In the genomic region with DNA sequence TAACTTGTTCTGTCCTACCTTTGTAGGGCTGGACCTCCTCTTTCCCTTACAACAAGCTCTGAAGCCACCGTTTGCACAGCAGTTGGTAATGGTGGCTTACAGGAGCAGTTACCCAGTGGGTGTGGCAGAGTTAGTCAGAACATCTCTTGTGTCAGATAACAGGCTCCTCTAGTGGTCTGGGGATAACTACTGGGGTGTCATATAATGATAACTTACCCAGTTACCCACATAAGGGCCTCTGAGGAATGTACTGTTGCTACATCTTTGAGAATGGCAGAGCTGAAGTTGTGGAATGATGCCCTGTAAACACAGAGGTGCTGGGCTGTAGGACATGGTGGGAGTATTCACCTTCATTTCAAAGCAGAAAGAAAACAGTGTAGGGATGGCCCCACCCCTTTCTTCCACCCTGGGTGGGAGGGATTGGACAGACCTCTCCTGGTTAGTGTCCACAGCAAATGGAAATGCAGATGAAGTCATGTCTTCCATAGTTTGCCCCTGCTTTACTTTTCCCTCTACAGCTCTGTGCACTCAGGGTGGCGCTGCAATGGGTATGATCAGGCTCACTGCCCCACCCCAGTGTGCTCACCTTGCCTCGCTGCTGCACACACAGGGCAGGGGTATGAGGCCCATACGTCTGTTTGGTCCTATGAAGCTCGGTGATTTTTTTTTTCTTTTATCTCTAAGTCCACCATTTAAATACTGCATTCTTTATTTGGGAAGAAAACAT, we compare ENCODE assay signal across 8 mouse cellular contexts. TPM values are rescaled to one million over a fixed set of nuclear protein-coding genes. Genes with fewer than 3 reads are reported as not detected.
DNase-seq lines count a peak whose midpoint lies in the region; ATAC-seq lines count a peak whose summit lies in the region.

No protein-coding gene starts in this region.

- no peaks in the 10 kb centered on the region for H3K36me3 ChIP-seq in heart, embryonic 11.5 days (ENCODE audit: control insufficient read depth, insufficient read depth, low read length)
- peaks cover 20% of the 10 kb centered on the region for H3K36me3 ChIP-seq in hindbrain, embryonic 13.5 days
- H3K36me3 ChIP-seq in midbrain, embryonic 10.5 days: peaks cover 17% of the 10 kb centered on the region

- peak overlapping the region; percentile 79 for H3K4me2 ChIP-seq in heart, embryonic 11.5 days
- peak overlapping the region; percentile 58 for H3K4me2 ChIP-seq in hindbrain, embryonic 13.5 days

- H3K4me1 ChIP-seq in heart, embryonic 11.5 days (ENCODE audit: control insufficient read depth, insufficient read depth, low read length): peaks cover 17% of the 10 kb centered on the region
- H3K4me1 ChIP-seq in hindbrain, embryonic 13.5 days (replicated peaks): peaks cover 16% of the 10 kb centered on the region
- peaks cover 19% of the 10 kb centered on the region for H3K4me1 ChIP-seq in midbrain, embryonic 10.5 days

- ATAC-seq in heart, embryonic 11.5 days (replicated peaks; ENCODE audit: insufficient number of reproducible peaks, low FRiP score, low TSS enrichment): peak; percentile 28; the same call in 1 of the 2 replicates
- peak; percentile 52 for ATAC-seq in hindbrain, embryonic 13.5 days (ENCODE audit: low FRiP score)

- H3K9ac ChIP-seq in heart, embryonic 11.5 days (ENCODE audit: low read depth, low read length): peak overlapping the region; percentile 64
- H3K9ac ChIP-seq in hindbrain, embryonic 13.5 days: peak overlapping the region; percentile 75

- H3K27me3 ChIP-seq in heart, embryonic 11.5 days (ENCODE audit: control insufficient read depth, insufficient read depth, low read length): no peaks in the 10 kb centered on the region
- no peaks in the 10 kb centered on the region for H3K27me3 ChIP-seq in hindbrain, embryonic 13.5 days
- H3K27me3 ChIP-seq in midbrain, embryonic 10.5 days (ENCODE audit: low read depth, poor library complexity, severe bottlenecking): no peaks in the 10 kb centered on the region

- 16% methylated on average over 5 of the region's 5 CpGs for WGBS in heart, embryonic 11.5 days (ENCODE audit: insufficient replicate concordance)
- WGBS in hindbrain, embryonic 13.5 days: 15% methylated on average over 5 of the region's 5 CpGs
- WGBS in midbrain, embryonic 10.5 days: 17% methylated on average over 5 of the region's 5 CpGs

- intact Hi-C loops in heart, postnatal 10 days (cut with DNase I): no loop called here

- H3K9me3 ChIP-seq in heart, embryonic 11.5 days (replicated peaks; ENCODE audit: control insufficient read depth, low read length): no peaks in the 10 kb centered on the region
- H3K9me3 ChIP-seq in hindbrain, embryonic 13.5 days: no peaks in the 10 kb centered on the region
- no peaks in the 10 kb centered on the region for H3K9me3 ChIP-seq in midbrain, embryonic 10.5 days (replicated peaks)

- no peak for DNase-seq in heart, postnatal 10 days
- peak; percentile 66 for DNase-seq in brain, adult 2 months (ENCODE audit: low read depth, low spot score)
- peak; percentile 17 for DNase-seq in midbrain, embryonic 10.5 days (ENCODE audit: low spot score)
- no peak for DNase-seq in adrenal gland, adult 2 months
- no peak for DNase-seq in urinary bladder, adult 2 months (ENCODE audit: low spot score)
- DNase-seq in lung, postnatal 25 days (ENCODE audit: low spot score): no peak

- peak overlapping the region; percentile 38 for H3K27ac ChIP-seq in heart, embryonic 11.5 days (ENCODE audit: low read depth, low read length)
- peak overlapping the region; percentile 94 for H3K27ac ChIP-seq in hindbrain, embryonic 13.5 days
- peak overlapping the region; percentile 90 for H3K27ac ChIP-seq in midbrain, embryonic 10.5 days (replicated peaks)

- H3K4me3 ChIP-seq in heart, embryonic 11.5 days (ENCODE audit: low read depth, low read length): peak overlapping the region; percentile 40
- peak overlapping the region; percentile 40 for H3K4me3 ChIP-seq in hindbrain, embryonic 13.5 days
- peak overlapping the region; percentile 54 for H3K4me3 ChIP-seq in midbrain, embryonic 10.5 days

RNA-seq across cellular contexts. Expression of a gene that starts 1.6 kb away (rescaled TPM):
- 0.70 and 1.2 TPM in 2 replicates for polyA plus RNA-seq in heart, embryonic 11.5 days (2014; fragmentation: Nextera tagmentation; extraction: Ambion mirVana)
- total RNA-seq in heart, postnatal 10 days (2021): under 1 TPM in 1 of 2 experiments, not detected in 1; 0.17 TPM
- 2.0 and 2.7 TPM in 2 replicates for polyA plus RNA-seq in hindbrain, embryonic 13.5 days (2015; fragmentation: Nextera tagmentation; extraction: Ambion mirVana)
- polyA plus RNA-seq in midbrain, embryonic 10.5 days (2016; fragmentation: Nextera tagmentation; extraction: Ambion mirVana): 0.56 and 0.93 TPM in 2 replicates
- under 1 TPM; 0.21 to 0.81 TPM for total RNA-seq in adrenal gland, adult 2 months (2021)
- polyA plus RNA-seq in adrenal gland, adult 2 months (2012; rRNA removed): 0.21 and 0.85 TPM in 2 replicates
- 0.04 and 0.07 TPM in 2 replicates for polyA plus RNA-seq in urinary bladder, adult 2 months (2012; rRNA removed)

RNA-seq across cellular contexts. Expression of a gene that starts 7.5 kb away (rescaled TPM):
- 5.6 and 6.3 TPM in 2 replicates for polyA plus RNA-seq in heart, embryonic 11.5 days (2014; fragmentation: Nextera tagmentation; extraction: Ambion mirVana)
- total RNA-seq in heart, postnatal 10 days (2021): 10 to 100 TPM; 12.8 to 13.4 TPM
- 23.8 and 27.2 TPM in 2 replicates for polyA plus RNA-seq in hindbrain, embryonic 13.5 days (2015; fragmentation: Nextera tagmentation; extraction: Ambion mirVana)
- 12.8 and 15.1 TPM in 2 replicates for polyA plus RNA-seq in midbrain, embryonic 10.5 days (2016; fragmentation: Nextera tagmentation; extraction: Ambion mirVana)
- 10 to 100 TPM; 13.6 to 20.7 TPM for total RNA-seq in adrenal gland, adult 2 months (2021)
- polyA plus RNA-seq in adrenal gland, adult 2 months (2012; rRNA removed): 20.8 and 22.0 TPM in 2 replicates
- 20.2 and 21.5 TPM in 2 replicates for polyA plus RNA-seq in urinary bladder, adult 2 months (2012; rRNA removed)

RNA-seq across cellular contexts. Expression of a gene that starts 15.2 kb away (rescaled TPM):
- polyA plus RNA-seq in heart, embryonic 11.5 days (2014; fragmentation: Nextera tagmentation; extraction: Ambion mirVana): 28.0 and 31.7 TPM in 2 replicates
- total RNA-seq in heart, postnatal 10 days (2021): 10 to 100 TPM; 18.0 to 24.2 TPM
- polyA plus RNA-seq in hindbrain, embryonic 13.5 days (2015; fragmentation: Nextera tagmentation; extraction: Ambion mirVana): 4.7 and 5.8 TPM in 2 replicates
- polyA plus RNA-seq in midbrain, embryonic 10.5 days (2016; fragmentation: Nextera tagmentation; extraction: Ambion mirVana): 11.0 and 14.9 TPM in 2 replicates
- 10 to 100 TPM; 21.5 to 48.5 TPM for total RNA-seq in adrenal gland, adult 2 months (2021)
- 72.1 and 103 TPM in 2 replicates for polyA plus RNA-seq in adrenal gland, adult 2 months (2012; rRNA removed)
- polyA plus RNA-seq in urinary bladder, adult 2 months (2012; rRNA removed): 69.0 and 72.7 TPM in 2 replicates

RNA-seq across cellular contexts. Expression of a gene that starts 16.8 kb away (rescaled TPM):
- 14.4 and 15.2 TPM in 2 replicates for polyA plus RNA-seq in heart, embryonic 11.5 days (2014; fragmentation: Nextera tagmentation; extraction: Ambion mirVana)
- 10 to 100 TPM; 13.2 to 14.6 TPM for total RNA-seq in heart, postnatal 10 days (2021)
- polyA plus RNA-seq in hindbrain, embryonic 13.5 days (2015; fragmentation: Nextera tagmentation; extraction: Ambion mirVana): 9.8 and 12.3 TPM in 2 replicates
- 11.5 and 13.3 TPM in 2 replicates for polyA plus RNA-seq in midbrain, embryonic 10.5 days (2016; fragmentation: Nextera tagmentation; extraction: Ambion mirVana)
- total RNA-seq in adrenal gland, adult 2 months (2021): 10 to 100 TPM; 15.5 to 16.3 TPM
- polyA plus RNA-seq in adrenal gland, adult 2 months (2012; rRNA removed): 41.7 and 42.6 TPM in 2 replicates
- polyA plus RNA-seq in urinary bladder, adult 2 months (2012; rRNA removed): 24.1 and 27.1 TPM in 2 replicates

RNA-seq across cellular contexts. Expression of a gene that starts 47.4 kb away (rescaled TPM):
- polyA plus RNA-seq in heart, embryonic 11.5 days (2014; fragmentation: Nextera tagmentation; extraction: Ambion mirVana): 20.0 and 22.2 TPM in 2 replicates
- total RNA-seq in heart, postnatal 10 days (2021): 10 to 100 TPM; 10.2 to 10.3 TPM
- polyA plus RNA-seq in hindbrain, embryonic 13.5 days (2015; fragmentation: Nextera tagmentation; extraction: Ambion mirVana): 23.9 and 26.4 TPM in 2 replicates
- 19.8 and 24.0 TPM in 2 replicates for polyA plus RNA-seq in midbrain, embryonic 10.5 days (2016; fragmentation: Nextera tagmentation; extraction: Ambion mirVana)
- total RNA-seq in adrenal gland, adult 2 months (2021): 10 to 100 TPM; 25.7 to 28.5 TPM
- 50.2 and 61.8 TPM in 2 replicates for polyA plus RNA-seq in adrenal gland, adult 2 months (2012; rRNA removed)
- 36.8 and 37.3 TPM in 2 replicates for polyA plus RNA-seq in urinary bladder, adult 2 months (2012; rRNA removed)

Comparison
In these comparisons a context has a peak if more than half of its experiments do, and no peak if none do; other contexts are left out.
1. H3K27ac ChIP-seq: peak in every context shown above with its lines; median percentile 94 in hindbrain, embryonic 13.5 days; 90 in midbrain, embryonic 10.5 days; 38 in heart, embryonic 11.5 days.
2. DNase-seq: peak in brain, adult 2 months (single experiment) and midbrain, embryonic 10.5 days (single experiment); none in heart, postnatal 10 days (0 of 2), adrenal gland, adult 2 months (single experiment), urinary bladder, adult 2 months (single experiment) and lung, postnatal 25 days (single experiment).
3. Peak in every context shown above with its lines, with median percentiles within 50 percentile points of each other: H3K4me3 ChIP-seq.